Mouse (Mus musculus): ENCODE measurements around the gene Ttc30b.
"Not testable (repeated sequence)": the region's sequence is repeated elsewhere in the genome, so short reads cannot be mapped to it uniquely, and the experiment has no call there.

- TF ChIP-seq CTCF (IDR thresholded peaks at IDR 0.05; ENCODE audit: low read depth, low read length); POLR2A (IDR thresholded peaks at IDR 0.05; ENCODE audit: extremely low read depth, insufficient read depth, low read length): not testable (repeated sequence)
These were observed 39.5 kb upstream of the Ttc30b start, which contains the start of gene Ttc30a2 for GRCm38 (mm10) chr2:75977752-75978368.
